Mouse (Mus musculus) embryonic facial prominence, embryonic 14.5 days (tissue): ENCODE measurements around the gene Ddit4l. TPM values are rescaled to one million over a fixed set of nuclear protein-coding genes. Genes with fewer than 3 reads are reported as not detected.
"Not testable (repeated sequence)": the region's sequence is repeated elsewhere in the genome, so short reads cannot be mapped to it uniquely, and the experiment has no call there.

ENCODE experiments used
- ATAC-seq: fragments of 200-750 bp; cut with Nextera tagmentation; 2 replicates; pipeline ENCODE4 v1.8.0; 2017; ENCODE audit warnings: low read depth, moderate number of reproducible peaks, moderate TSS enrichment
- DNase-seq: peaks from one replicate; pipeline ENCODE4 v3.0.0-alpha.2; 2015; ENCODE audit warnings: low spot score
- H3K27ac ChIP-seq: fragments of 300-500 bp; sonication (generic); replicated peaks from 2 replicates; pipeline ENCODE4 v1.5.1; 2014; ENCODE audit warnings: low read depth, mild to moderate bottlenecking, low read length, moderate library complexity
- H3K27me3 ChIP-seq: fragments of 300-500 bp; sonication (generic); replicated peaks from 2 replicates; pipeline ENCODE4 v1.6.1; 2014; ENCODE audit warnings: low read length; ENCODE audit not compliant: control insufficient read depth, insufficient read depth
- H3K36me3 ChIP-seq: fragments of 300-500 bp; sonication (generic); 2 replicates; pipeline ENCODE4 v1.6.1; 2014; ENCODE audit warnings: low read length, mixed read lengths; ENCODE audit not compliant: control insufficient read depth, insufficient read depth
- H3K4me1 ChIP-seq: fragments of 300-500 bp; sonication (generic); 2 replicates; pipeline ENCODE4 v1.6.1; 2014; ENCODE audit warnings: antibody characterized with exemption, low read length; ENCODE audit not compliant: control insufficient read depth, insufficient read depth
- H3K4me2 ChIP-seq: fragments of 300-500 bp; sonication (generic); 2 replicates; pipeline ENCODE4 v1.6.1; 2014; ENCODE audit warnings: low read depth, mild to moderate bottlenecking, low read length, moderate library complexity, mixed read lengths
- H3K4me3 ChIP-seq: fragments of 300-500 bp; sonication (generic); 2 replicates; pipeline ENCODE4 v1.5.1; 2014; ENCODE audit warnings: low read depth, mild to moderate bottlenecking, low read length
- H3K9ac ChIP-seq: fragments of 300-500 bp; sonication (generic); 2 replicates; pipeline ENCODE4 v1.6.1; 2014; ENCODE audit warnings: low read depth, mild to moderate bottlenecking, low read length, moderate library complexity, mixed read lengths
- H3K9me3 ChIP-seq: fragments of 300-500 bp; sonication (generic); 2 replicates; pipeline ENCODE4 v1.6.1; 2016; ENCODE audit warnings: low read length; ENCODE audit not compliant: control insufficient read depth
- WGBS: fragments of 180-500 bp; shearing (Covaris S2); extraction: QIAGEN DNeasy Blood & Tissue Kit; methylation state at CpG from one replicate; pipeline ENCODE4 v1.1.7; 2014; 5-methylcytosine and 5-hydroxymethylcytosine counted together
- polyA plus RNA-seq: library from polyadenylated mRNA; unstranded; fragments of >200 nt; fragmentation: Nextera tagmentation; extraction: Ambion mirVana; gene quantifications from 2 replicates; pipeline ENCODE4 v1.2.1, GENCODE M21; 2014

Ddit4l gene
- polyA plus RNA-seq: 31.3 and 32.4 TPM in 2 replicates

DNA sequence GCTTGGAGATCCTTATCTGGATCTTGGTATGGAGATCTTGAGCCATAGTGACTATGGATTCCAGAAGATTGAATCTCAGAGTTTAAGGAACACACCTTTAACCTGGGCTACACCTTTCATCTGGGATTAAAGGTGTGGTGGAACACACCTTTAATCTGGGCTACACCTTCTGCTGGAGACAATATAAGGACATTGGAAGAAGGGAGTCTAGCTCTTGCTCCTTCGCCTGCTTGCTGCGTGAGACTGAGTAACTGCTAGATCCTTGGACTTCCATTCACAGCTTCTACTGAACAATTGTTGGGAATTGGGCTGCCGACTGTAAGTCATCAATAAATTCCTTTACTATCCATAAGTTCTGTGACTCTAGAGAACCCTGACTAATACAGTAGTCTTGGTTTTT is at the start of gene Ddit4l:
Gene Ddit4l (plus strand): TSS at position 301 of the 400 bp plus-strand sequence.
- Histone ChIP-seq H3K27ac (0 out of 2 replicates have a peak within 1 kb of the TSS, but pooled peaks have one; percentile 39), H3K4me1 (peaks cover 15% of the 10 kb centered on the region)
- not testable (repeated sequence) for H3K27me3 ChIP-seq, DNase-seq, H3K4me3 ChIP-seq, H3K4me2 ChIP-seq, H3K36me3 ChIP-seq, H3K9me3 ChIP-seq, ATAC-seq, H3K9ac ChIP-seq
- WGBS: 91% methylated on average over 3 of the region's 3 CpGs

DNA sequence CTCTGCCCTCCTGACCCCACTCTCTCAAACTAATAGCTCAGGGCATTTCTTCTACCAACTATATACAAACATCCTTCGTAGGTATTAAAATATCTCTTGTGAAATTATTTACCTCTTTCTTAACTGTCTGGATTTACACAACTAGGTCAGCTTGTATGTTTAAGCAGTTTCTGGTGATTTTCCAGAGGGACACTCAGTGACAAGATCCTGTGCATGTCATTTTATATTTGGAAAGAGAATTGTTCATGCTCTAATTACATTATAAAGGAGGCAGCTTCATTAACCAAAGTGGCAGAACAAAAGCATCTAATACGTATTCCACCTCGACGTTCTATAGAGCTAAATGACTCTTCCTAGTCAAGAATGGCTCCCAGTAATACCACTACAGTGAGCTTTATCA is 45.3 kb upstream of the Ddit4l start:
- H3K4me3 ChIP-seq: no peak overlapping the region
- H3K27ac ChIP-seq: no peak overlapping the region
- no peak for ATAC-seq
- no peaks in the 10 kb centered on the region for H3K27me3 ChIP-seq
- no peak for DNase-seq
- H3K9me3 ChIP-seq: no peaks in the 10 kb centered on the region
- no peaks in the 10 kb centered on the region for H3K4me1 ChIP-seq
- H3K4me2 ChIP-seq: no peak overlapping the region
- H3K9ac ChIP-seq: no peak overlapping the region
- 76% methylated on average over 4 of the region's 4 CpGs for WGBS
- H3K36me3 ChIP-seq: no peaks in the 10 kb centered on the region

DNA sequence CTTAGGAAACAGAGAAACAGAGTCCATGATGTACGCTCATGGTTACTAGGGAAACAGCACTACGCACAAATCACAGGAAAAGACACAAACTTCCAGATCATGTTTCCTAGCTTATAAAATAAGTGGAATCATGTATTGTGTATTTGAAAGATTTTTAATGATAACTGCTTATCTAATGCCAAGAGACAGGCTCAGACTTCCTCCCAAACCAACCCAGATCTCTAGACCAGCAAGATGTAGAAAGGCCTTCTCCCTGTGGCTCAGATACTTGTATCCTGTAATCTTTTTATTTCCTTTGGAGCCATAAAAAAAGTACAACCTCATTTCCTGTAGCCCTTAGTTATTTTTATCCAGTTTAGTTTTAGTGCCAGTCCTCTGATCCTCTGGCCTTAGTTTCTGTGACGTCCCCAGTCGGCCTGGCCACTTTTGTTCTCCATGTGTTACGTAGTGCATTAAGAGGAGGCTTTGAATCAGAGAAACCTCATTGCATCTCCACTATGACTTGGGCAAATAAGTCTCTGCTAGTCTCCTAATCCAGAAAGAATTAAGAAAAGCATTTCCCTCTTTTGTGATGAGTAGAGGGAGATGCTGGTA is 34.9 kb upstream of the Ddit4l start:
- no peak for ATAC-seq
- 87% methylated on average over 5 of the region's 5 CpGs for WGBS

GRCm38 (mm10) chr3:137589811-137590210 is 31.6 kb upstream of the Ddit4l start:
- Histone ChIP-seq H3K4me1 (no peaks in the 10 kb centered on the region), H3K4me2 (no peak overlapping the region), H3K36me3 (no peaks in the 10 kb centered on the region), H3K27me3 (no peaks in the 10 kb centered on the region), H3K9ac (no peak overlapping the region), H3K9me3 (no peaks in the 10 kb centered on the region), H3K4me3 (no peak overlapping the region), H3K27ac (no peak overlapping the region)
- DNase-seq (no peak), ATAC-seq (no peak)
- 54% methylated on average over 4 of the region's 4 CpGs for WGBS

More for the DNA sequence above, 34.9 kb upstream of the Ddit4l start:
- Histone ChIP-seq H3K4me3 (no peak overlapping the region), H3K27ac (no peak overlapping the region), H3K4me2 (no peak overlapping the region), H3K9me3 (no peaks in the 10 kb centered on the region), H3K27me3 (no peaks in the 10 kb centered on the region), H3K9ac (no peak overlapping the region), H3K36me3 (no peaks in the 10 kb centered on the region), H3K4me1 (no peaks in the 10 kb centered on the region)
- DNase-seq: no peak

DNA sequence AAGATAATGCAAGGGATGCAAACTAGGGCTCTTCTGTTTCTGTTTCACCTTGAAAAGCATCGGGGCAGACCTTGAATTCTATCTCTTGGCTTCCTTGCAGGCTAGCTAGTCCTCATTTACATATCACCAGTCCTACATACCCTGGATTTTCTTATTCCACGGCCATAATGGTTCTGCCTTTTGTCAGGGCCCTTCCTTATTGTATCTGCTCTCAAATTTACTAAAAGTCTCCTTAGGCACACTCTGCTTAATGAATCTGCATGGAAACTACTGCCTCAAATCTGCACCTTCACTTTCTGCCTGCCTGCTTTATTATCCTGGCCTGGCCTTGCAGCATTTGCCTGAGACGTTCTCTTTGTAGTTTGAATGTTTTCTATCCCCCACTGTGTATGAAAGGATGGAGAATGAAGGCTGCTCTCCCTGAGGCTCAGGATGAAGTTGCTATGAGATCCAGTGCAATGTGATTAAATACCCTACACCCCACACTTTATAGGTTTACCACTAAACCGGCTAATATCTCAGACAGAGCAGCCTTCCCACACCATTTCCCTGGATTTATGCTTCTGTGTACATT is 27.0 kb upstream of the Ddit4l start:
- WGBS: 59% methylated on average over 4 of the region's 4 CpGs
- H3K4me2 ChIP-seq: no peak overlapping the region
- H3K27ac ChIP-seq: no peak overlapping the region
- no peaks in the 10 kb centered on the region for H3K36me3 ChIP-seq
- no peaks in the 10 kb centered on the region for H3K27me3 ChIP-seq
- no peaks in the 10 kb centered on the region for H3K9me3 ChIP-seq
- no peak overlapping the region for H3K4me3 ChIP-seq
- no peaks in the 10 kb centered on the region for H3K4me1 ChIP-seq
- ATAC-seq (no peak), DNase-seq (no peak)
- H3K9ac ChIP-seq: no peak overlapping the region

DNA sequence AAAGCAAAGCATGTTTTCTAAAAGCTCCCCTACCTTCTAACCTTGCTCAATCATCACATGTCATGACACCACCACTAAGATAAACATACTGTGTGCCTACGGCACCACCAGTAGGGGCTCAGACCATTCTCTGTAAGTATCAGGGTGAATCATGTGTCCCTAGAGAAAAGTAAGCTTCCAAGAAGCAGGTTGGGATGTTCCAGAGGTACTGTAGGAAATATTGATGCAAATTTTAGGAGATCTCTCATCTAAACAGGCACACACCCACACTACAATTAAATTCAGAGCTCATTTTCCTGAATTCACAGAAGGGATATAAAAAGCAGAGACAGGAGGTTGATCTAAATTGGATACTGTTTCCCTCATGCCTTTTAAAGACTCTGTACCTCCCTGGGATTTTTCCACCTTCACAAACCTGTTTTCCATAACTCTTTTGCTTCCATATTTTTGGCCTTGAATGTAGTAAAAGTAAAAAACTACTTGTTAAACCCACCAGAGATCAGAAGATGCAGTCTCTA is 12.4 kb upstream of the Ddit4l start:
- no peak for ATAC-seq

DNA sequence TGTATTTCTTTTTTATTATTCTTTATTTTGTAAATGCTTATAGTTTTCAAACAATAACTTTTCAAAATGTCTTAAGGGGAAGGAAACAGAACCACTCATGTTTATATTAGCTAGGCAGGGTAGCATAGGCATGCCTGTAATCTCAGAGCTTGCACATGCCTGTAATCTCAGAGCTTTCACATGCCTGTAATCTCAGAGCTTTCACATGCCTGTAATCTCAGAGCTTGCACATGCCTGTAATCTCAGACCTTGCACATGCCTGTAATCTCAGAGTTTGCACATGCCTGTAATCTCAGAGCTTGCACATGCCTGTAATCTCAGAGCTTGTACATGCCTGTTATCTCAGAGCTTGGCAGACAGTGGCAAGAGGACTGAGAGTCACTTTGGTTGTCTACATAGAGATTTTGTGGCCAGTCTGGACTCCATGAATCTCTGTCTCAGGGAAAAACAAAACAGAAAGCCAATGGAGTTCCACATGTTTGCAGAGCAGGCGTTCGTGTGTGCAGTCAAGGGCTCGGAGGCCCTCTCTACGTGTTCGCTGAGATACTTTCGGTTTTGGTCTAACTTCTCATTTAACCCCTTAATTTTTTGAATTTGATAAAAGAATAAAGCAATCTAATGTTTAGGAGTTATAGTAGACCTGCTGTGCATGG is 10.8 kb upstream of the Ddit4l start:
- H3K27ac ChIP-seq: no peak overlapping the region
- no peaks in the 10 kb centered on the region for H3K9me3 ChIP-seq
- no peak for DNase-seq
- H3K4me2 ChIP-seq: no peak overlapping the region
- no peak overlapping the region for H3K9ac ChIP-seq
- ATAC-seq: no peak
- H3K4me3 ChIP-seq: no peak overlapping the region
- WGBS: 83% methylated on average over 6 of the region's 6 CpGs
- H3K4me1 ChIP-seq: no peaks in the 10 kb centered on the region
- H3K27me3 ChIP-seq: no peaks in the 10 kb centered on the region
- no peaks in the 10 kb centered on the region for H3K36me3 ChIP-seq

More for the DNA sequence above, 12.4 kb upstream of the Ddit4l start:
- Histone ChIP-seq H3K36me3 (no peaks in the 10 kb centered on the region), H3K4me2 (no peak overlapping the region), H3K9ac (no peak overlapping the region), H3K27ac (no peak overlapping the region), H3K4me1 (no peaks in the 10 kb centered on the region), H3K4me3 (no peak overlapping the region), H3K27me3 (no peaks in the 10 kb centered on the region), H3K9me3 (no peaks in the 10 kb centered on the region)
- 59% methylated on average over 1 of the region's 1 CpGs for WGBS
- DNase-seq: no peak

GRCm38 (mm10) chr3:137611110-137611857 is 10.1 kb upstream of the Ddit4l start:
- no peaks in the 10 kb centered on the region for H3K27me3 ChIP-seq
- H3K4me1 ChIP-seq: no peaks in the 10 kb centered on the region
- peak; percentile 8 for DNase-seq
- ATAC-seq: no peak
- H3K9me3 ChIP-seq: no peaks in the 10 kb centered on the region
- H3K4me2 ChIP-seq: no peak overlapping the region
- H3K4me3 ChIP-seq: no peak overlapping the region
- H3K9ac ChIP-seq: no peak overlapping the region
- H3K27ac ChIP-seq: no peak overlapping the region
- WGBS: 69% methylated on average over 4 of the region's 4 CpGs
- H3K36me3 ChIP-seq: no peaks in the 10 kb centered on the region
